Mouse (Mus musculus) liver, postnatal 0 days (tissue): Measurements from ENCODE around the gene Dgkq. TPM values are rescaled to one million over a fixed set of nuclear protein-coding genes. Genes with fewer than 3 reads are reported as not detected.

ENCODE experiments used
- ATAC-seq: fragments of 200-750 bp; cut with Nextera tagmentation; 2 replicates; pipeline ENCODE4 v1.8.0; 2017; ENCODE audit warnings: mild to moderate bottlenecking, moderate library complexity
- DNase-seq: peaks from one replicate; pipeline ENCODE4 v3.0.0-alpha.2; 2016
- H3K27ac ChIP-seq: fragments of 300-500 bp; sonication (generic); 2 replicates; pipeline ENCODE4 v1.5.1; 2014; ENCODE audit warnings: antibody characterized with exemption, moderate library complexity, mild to moderate bottlenecking, low read depth
- H3K27me3 ChIP-seq: fragments of 300-500 bp; sonication (generic); 2 replicates; pipeline ENCODE4 v1.6.1; 2014; ENCODE audit warnings: low read length, control low read depth, mixed read lengths; ENCODE audit not compliant: insufficient read depth
- H3K36me3 ChIP-seq: fragments of 300-500 bp; sonication (generic); replicated peaks from 2 replicates; pipeline ENCODE4 v1.6.1; 2014; ENCODE audit warnings: mild to moderate bottlenecking, control low read depth, low read length, moderate library complexity, mixed read lengths; ENCODE audit not compliant: insufficient read depth
- H3K4me1 ChIP-seq: fragments of 300-500 bp; sonication (generic); 2 replicates; pipeline ENCODE4 v1.6.1; 2014; ENCODE audit warnings: antibody characterized with exemption, mild to moderate bottlenecking, control low read depth; ENCODE audit not compliant: insufficient read depth
- H3K4me2 ChIP-seq: fragments of 300-500 bp; sonication (generic); 2 replicates; pipeline ENCODE4 v1.6.1; 2014; ENCODE audit warnings: low read depth, mild to moderate bottlenecking, low read length, moderate library complexity, mixed read lengths
- H3K4me3 ChIP-seq: fragments of 300-500 bp; sonication (generic); 2 replicates; pipeline ENCODE4 v1.5.1; 2014; ENCODE audit warnings: low read depth, low read length
- H3K9ac ChIP-seq: fragments of 300-500 bp; sonication (generic); replicated peaks from 2 replicates; pipeline ENCODE4 v1.6.1; 2014; ENCODE audit warnings: mild to moderate bottlenecking, moderate library complexity
- H3K9me3 ChIP-seq: fragments of 300-500 bp; sonication (generic); 2 replicates; pipeline ENCODE4 v1.6.1; 2016; ENCODE audit warnings: mild to moderate bottlenecking, control low read depth, low read length, mixed read lengths
- CTCF ChIP-seq: sonication (generic); IDR thresholded peaks from 2 replicates; pipeline ENCODE4 v1.5.1; 2016; ENCODE audit warnings: antibody characterized with exemption, low read depth
- EP300 ChIP-seq: IDR thresholded peaks from 2 replicates; pipeline ENCODE4 v1.6.1; 2016; ENCODE audit warnings: antibody characterized with exemption, low read depth, mild to moderate bottlenecking
- WGBS: fragments of 180-500 bp; shearing (Covaris S2); extraction: QIAGEN DNeasy Blood & Tissue Kit; methylation state at CpG from one replicate; pipeline ENCODE4 v1.1.7; 2014; ENCODE audit not compliant: insufficient replicate concordance; 5-methylcytosine and 5-hydroxymethylcytosine counted together
- polyA plus RNA-seq: library from polyadenylated mRNA; unstranded; fragments of >200 nt; fragmentation: Nextera tagmentation; extraction: Ambion mirVana; gene quantifications from 2 replicates; pipeline ENCODE4 v1.2.1, GENCODE M21; 2015

Dgkq gene
- polyA plus RNA-seq, 1 experiment from 2014 or later: 2.5 TPM

- ATAC-seq (peak; percentile 98), DNase-seq (peak; percentile 95)
- WGBS: under 1% methylated on average over 58 of the region's 58 CpGs
- Histone ChIP-seq H3K9ac (peak within 1 kb of the TSS; percentile 98), H3K4me3 (peak within 1 kb of the TSS; percentile 98), H3K4me2 (peak within 1 kb of the TSS; percentile 98), H3K36me3 (no peaks in the 10 kb centered on the region), H3K27me3 (no peaks in the 10 kb centered on the region), H3K4me1 (peaks cover 22% of the 10 kb centered on the region), H3K27ac (peak within 1 kb of the TSS; percentile 96), H3K9me3 (no peaks in the 10 kb centered on the region)
- TF ChIP-seq CTCF (no peak), EP300 (no peak)
Observed at GRCm38 (mm10) chr5:108629634-108630483, 39.6 kb downstream of the Dgkq start, which contains the start of the genes Gak and Tmem175. Gene Gak, minus strand, starts transcription at chr5:108629755. Gene Tmem175, plus strand, starts transcription at chr5:108629770.

- Histone ChIP-seq H3K27ac (peak overlapping the region; percentile 96), H3K36me3 (peaks cover 7% of the 10 kb centered on the region), H3K27me3 (no peaks in the 10 kb centered on the region), H3K4me3 (peak overlapping the region; percentile 98), H3K9ac (peak overlapping the region; percentile 98), H3K4me1 (peaks cover 22% of the 10 kb centered on the region), H3K4me2 (peak overlapping the region; percentile 98), H3K9me3 (no peaks in the 10 kb centered on the region)
- WGBS: under 1% methylated on average over 32 of the region's 32 CpGs
- peak; percentile 74 for ATAC-seq
- no peak for DNase-seq
- TF ChIP-seq CTCF (no peak), EP300 (no peak)
Observed at GRCm38 (mm10) chr5:108628891-108629633, 40.4 kb downstream of the Dgkq start.

GRCm38 (mm10) chr5:108626050-108626660 lies 43.3 kb downstream of the Dgkq start:
- Histone ChIP-seq H3K4me1 (peaks cover 22% of the 10 kb centered on the region), H3K4me3 (no peak overlapping the region), H3K9ac (no peak overlapping the region), H3K4me2 (no peak overlapping the region), H3K27me3 (no peaks in the 10 kb centered on the region), H3K27ac (no peak overlapping the region), H3K9me3 (no peaks in the 10 kb centered on the region), H3K36me3 (peaks cover 30% of the 10 kb centered on the region)
- TF ChIP-seq EP300: peak; percentile 9; the same call in 1 of the 2 replicates
- no peak for TF ChIP-seq CTCF
- WGBS: 60% methylated on average over 4 of the region's 4 CpGs
- ATAC-seq: no peak
- DNase-seq: no peak

- Histone ChIP-seq H3K4me1 (no peaks in the 10 kb centered on the region), H3K27me3 (no peaks in the 10 kb centered on the region), H3K4me3 (no peak overlapping the region), H3K36me3 (peaks cover 52% of the 10 kb centered on the region), H3K27ac (no peak overlapping the region), H3K4me2 (no peak overlapping the region), H3K9me3 (no peaks in the 10 kb centered on the region), H3K9ac (no peak overlapping the region)
- no peak for TF ChIP-seq EP300
- TF ChIP-seq CTCF: no peak
- DNase-seq (no peak), ATAC-seq (no peak)
- WGBS: 66% methylated on average over 2 of the region's 2 CpGs
Observed at GRCm38 (mm10) chr5:108621870-108622269, 47.6 kb downstream of the Dgkq start.

GRCm38 (mm10) chr5:108610426-108610825 lies 59.0 kb downstream of the Dgkq start:
- no peak overlapping the region for H3K9ac ChIP-seq
- WGBS: 84% methylated on average over 1 of the region's 1 CpGs
- TF ChIP-seq EP300: no peak
- no peak for TF ChIP-seq CTCF
- H3K4me3 ChIP-seq: no peak overlapping the region
- no peak for DNase-seq
- H3K4me2 ChIP-seq: no peak overlapping the region
- ATAC-seq: no peak
- H3K9me3 ChIP-seq: no peaks in the 10 kb centered on the region
- H3K27me3 ChIP-seq: no peaks in the 10 kb centered on the region
- H3K27ac ChIP-seq: no peak overlapping the region
- H3K36me3 ChIP-seq: peaks cover 93% of the 10 kb centered on the region
- H3K4me1 ChIP-seq: no peaks in the 10 kb centered on the region

GRCm38 (mm10) chr5:108602537-108602936 lies 66.9 kb downstream of the Dgkq start:
- H3K9me3 ChIP-seq: no peaks in the 10 kb centered on the region
- DNase-seq: no peak
- TF ChIP-seq CTCF (no peak), EP300 (no peak)
- H3K4me1 ChIP-seq: no peaks in the 10 kb centered on the region
- H3K4me2 ChIP-seq: no peak overlapping the region
- H3K9ac ChIP-seq: no peak overlapping the region
- H3K27ac ChIP-seq: no peak overlapping the region
- H3K4me3 ChIP-seq: no peak overlapping the region
- H3K36me3 ChIP-seq: peaks cover 97% of the 10 kb centered on the region
- no peaks in the 10 kb centered on the region for H3K27me3 ChIP-seq
- ATAC-seq: no peak
- WGBS: 82% methylated on average over 9 of the region's 9 CpGs
